Mouse (Mus musculus) small intestine, adult 2 months (tissue): ENCODE data around the gene Shf.
A peak's percentile ranks its signal among the peaks of the same experiment; 100 is the strongest.

ENCODE experiments used
- CTCF ChIP-seq: fragments of 200-500 bp; IDR thresholded peaks from 2 replicates; pipeline ENCODE4 v1.5.1; 2012; ENCODE audit warnings: low read depth, mild to moderate bottlenecking, control low read depth, inconsistent platforms, low read length, moderate library complexity, mixed read lengths; ENCODE audit not compliant: insufficient replicate concordance, insufficient read length; ENCODE audit errors: extremely low read depth
- POLR2A ChIP-seq: fragments of 200-500 bp; IDR thresholded peaks from 2 replicates; pipeline ENCODE4 v1.6.1; 2012; ENCODE audit warnings: low read depth, mild to moderate bottlenecking, control low read depth, inconsistent platforms, low read length, moderate library complexity

DNA sequence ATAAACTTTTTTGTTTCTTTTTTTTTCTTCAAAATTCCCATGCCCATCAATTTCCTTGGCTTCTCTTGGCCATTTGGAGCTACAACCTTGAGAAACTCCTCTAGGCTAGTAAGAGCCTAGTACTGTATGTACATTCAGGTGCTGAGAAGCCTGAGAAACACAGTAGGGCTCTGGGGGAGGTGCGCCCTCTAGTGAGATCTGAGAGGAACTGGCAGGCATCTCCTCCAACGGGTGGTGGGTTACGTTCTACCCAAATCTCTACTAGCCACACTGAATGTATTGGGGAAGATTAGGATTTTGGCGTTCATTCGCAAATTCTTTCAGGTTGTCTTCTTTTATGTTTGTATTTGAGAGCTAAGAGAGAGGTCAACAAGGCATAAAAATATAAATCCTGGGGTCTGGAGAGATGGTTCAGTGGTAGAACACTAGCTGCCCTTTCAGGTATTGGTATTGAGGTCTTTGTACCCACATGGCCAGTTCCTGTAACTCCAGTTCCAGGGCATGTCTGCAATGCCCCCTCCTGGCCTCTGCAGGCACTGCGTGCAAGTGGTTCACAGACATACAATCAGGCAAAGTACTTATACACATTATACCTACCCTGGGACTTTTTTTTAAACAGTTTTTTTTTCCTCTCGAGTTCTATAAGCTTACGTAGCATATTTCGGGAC, 66.3 kb downstream of the Shf start:
- TF ChIP-seq CTCF: peak; percentile 58; the same call in 1 of the 2 replicates
- TF ChIP-seq POLR2A: no peak
